Mouse (Mus musculus): ENCODE data around the gene H2al3. TPM values are rescaled to one million over a fixed set of nuclear protein-coding genes. Genes with fewer than 3 reads are reported as not detected.

The H2al3 gene
- polyA plus RNA-seq (2014; fragmentation: Illumina TruSeq; extraction: RNeasy Lipid Tissue Mini Kit (QIAGEN cat#74804); ENCODE audit: low read depth, low replicate concordance): not detected

GRCm38 (mm10) chrX:9849403-9849802 lies at the start of gene H2al3:
Gene H2al3 (plus strand): TSS chrX:9849703.

GRCm38 (mm10) chrX:9846628-9847027 lies 2.9 kb upstream of the H2al3 start, which contains the start of gene Hypm:
Gene Hypm (plus strand): TSS chrX:9846928.

GRCm38 (mm10) chrX:9885322-9885721 lies 35.8 kb downstream of the H2al3 start, which contains the start of gene Sytl5:
Gene Sytl5 (plus strand): TSS chrX:9885622.

Other genes with a start within 250 kb of the H2al3 start
- gene Dynlt3, start 186.7 kb upstream of the H2al3 start, polyA plus RNA-seq (2014; fragmentation: Illumina TruSeq; extraction: RNeasy Lipid Tissue Mini Kit (QIAGEN cat#74804); ENCODE audit: low read depth, low replicate concordance): 198 TPM
- not detected for gene Hypm, start 2.8 kb upstream of the H2al3 start, polyA plus RNA-seq (2014; fragmentation: Illumina TruSeq; extraction: RNeasy Lipid Tissue Mini Kit (QIAGEN cat#74804); ENCODE audit: low read depth, low replicate concordance)
- 1.1 TPM for gene Sytl5, start 35.9 kb downstream of the H2al3 start, polyA plus RNA-seq (2014; fragmentation: Illumina TruSeq; extraction: RNeasy Lipid Tissue Mini Kit (QIAGEN cat#74804); ENCODE audit: low read depth, low replicate concordance)